Mouse (Mus musculus) hindbrain, embryonic 11.5 days (tissue): ENCODE data around the gene Aox2. TPM values are rescaled to one million over a fixed set of nuclear protein-coding genes. Genes with fewer than 3 reads are reported as not detected.

Experiments
- ATAC-seq: fragments of 200-750 bp; cut with Nextera tagmentation; 2 replicates; pipeline ENCODE4 v1.8.0; 2017; ENCODE audit warnings: mild to moderate bottlenecking, moderate TSS enrichment, moderate library complexity; ENCODE audit not compliant: low FRiP score
- DNase-seq: peaks from one replicate; pipeline ENCODE4 v3.0.0-alpha.2; 2015; ENCODE audit warnings: low spot score
- H3K27ac ChIP-seq: fragments of 300-500 bp; sonication (generic); 2 replicates; pipeline ENCODE4 v1.5.1; 2014; ENCODE audit warnings: mild to moderate bottlenecking, low read depth, low read length
- H3K27me3 ChIP-seq: fragments of 300-500 bp; sonication (generic); 2 replicates; pipeline ENCODE4 v1.6.1; 2014; ENCODE audit warnings: mild to moderate bottlenecking, low read length, moderate library complexity, mixed read lengths; ENCODE audit not compliant: control insufficient read depth, insufficient read depth
- H3K36me3 ChIP-seq: fragments of 300-500 bp; sonication (generic); 2 replicates; pipeline ENCODE4 v1.6.1; 2014; ENCODE audit warnings: mild to moderate bottlenecking, low read length, moderate library complexity, mixed read lengths; ENCODE audit not compliant: control insufficient read depth, insufficient read depth
- H3K4me1 ChIP-seq: fragments of 300-500 bp; sonication (generic); replicated peaks from 2 replicates; pipeline ENCODE4 v1.6.1; 2014; ENCODE audit warnings: low read length, mixed read lengths; ENCODE audit not compliant: control insufficient read depth, insufficient read depth
- H3K4me2 ChIP-seq: fragments of 300-500 bp; sonication (generic); replicated peaks from 2 replicates; pipeline ENCODE4 v1.6.1; 2014; ENCODE audit warnings: mild to moderate bottlenecking, low read depth, low read length
- H3K4me3 ChIP-seq: fragments of 300-500 bp; sonication (generic); 2 replicates; pipeline ENCODE4 v1.5.1; 2014; ENCODE audit warnings: low read depth, low read length
- H3K9ac ChIP-seq: fragments of 300-500 bp; sonication (generic); 2 replicates; pipeline ENCODE4 v1.6.1; 2014; ENCODE audit warnings: low read depth, low read length
- H3K9me3 ChIP-seq: fragments of 300-500 bp; sonication (generic); 2 replicates; pipeline ENCODE4 v1.6.1; 2016; ENCODE audit warnings: low read length; ENCODE audit not compliant: control insufficient read depth
- WGBS: fragments of 180-500 bp; shearing (Covaris S2); extraction: QIAGEN DNeasy Blood & Tissue Kit; methylation state at CpG from one replicate; pipeline ENCODE4 v1.1.7; 2014; 5-methylcytosine and 5-hydroxymethylcytosine counted together
- polyA plus RNA-seq: library from polyadenylated mRNA; unstranded; fragments of >200 nt; fragmentation: Nextera tagmentation; extraction: Ambion mirVana; gene quantifications from 2 replicates; pipeline ENCODE4 v1.2.1, GENCODE M21; 2014

The Aox2 gene
- polyA plus RNA-seq, 1 experiment from 2014 or later, result 0.06 TPM

DNA sequence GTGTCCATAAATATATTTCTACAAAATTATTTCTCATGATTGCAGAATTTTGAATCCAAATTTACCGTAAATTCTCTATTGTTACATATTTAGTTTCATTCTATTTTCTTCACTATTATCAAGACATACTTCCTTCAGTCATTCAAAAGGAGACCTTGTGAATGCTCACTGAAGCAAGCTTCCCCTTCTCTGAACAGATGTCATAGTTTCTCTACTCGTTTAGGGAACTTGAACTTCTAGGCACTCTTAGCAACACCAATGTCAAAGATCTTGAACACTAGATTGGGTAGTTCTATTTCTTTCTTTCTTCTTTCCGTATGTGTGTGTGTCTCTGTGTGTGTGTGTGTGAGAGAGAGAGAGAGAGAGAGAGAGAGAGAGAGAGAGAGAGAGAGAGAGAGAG, 33.6 kb upstream of the Aox2 start:
- Histone ChIP-seq H3K9me3 (no peaks in the 10 kb centered on the region), H3K36me3 (no peaks in the 10 kb centered on the region), H3K27ac (no peak overlapping the region), H3K9ac (no peak overlapping the region), H3K4me1 (no peaks in the 10 kb centered on the region), H3K4me3 (no peak overlapping the region), H3K4me2 (no peak overlapping the region), H3K27me3 (no peaks in the 10 kb centered on the region)
- 76% methylated on average over 3 of the region's 3 CpGs for WGBS
- no peak for DNase-seq
- ATAC-seq, result no peak

DNA sequence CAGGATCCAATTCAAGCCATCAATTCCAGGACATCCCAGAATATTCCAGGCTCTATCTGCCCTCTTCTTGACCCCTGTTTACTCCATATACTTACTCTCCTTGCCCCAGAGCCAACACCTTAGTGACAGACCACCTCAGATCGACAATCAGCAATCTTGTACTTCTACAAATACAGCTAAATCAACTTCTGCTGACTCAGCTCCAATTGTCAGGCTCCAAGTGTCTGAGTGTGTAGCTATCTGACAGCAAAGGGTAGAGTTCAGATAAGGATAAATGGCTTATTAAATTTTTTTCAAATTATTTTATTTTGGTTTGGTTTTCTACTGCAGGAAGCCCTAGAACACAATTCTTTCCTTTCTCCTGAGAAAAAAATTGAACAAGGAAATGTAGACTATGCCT, 29.6 kb upstream of the Aox2 start:
- H3K27me3 ChIP-seq, result no peaks in the 10 kb centered on the region
- H3K9ac ChIP-seq, result no peak overlapping the region
- no peaks in the 10 kb centered on the region for H3K36me3 ChIP-seq
- no peak overlapping the region for H3K4me3 ChIP-seq
- no peaks in the 10 kb centered on the region for H3K9me3 ChIP-seq
- ATAC-seq (no peak), DNase-seq (no peak)
- no peak overlapping the region for H3K27ac ChIP-seq
- WGBS, result 84% methylated on average over 1 of the region's 1 CpGs
- H3K4me1 ChIP-seq, result no peaks in the 10 kb centered on the region
- H3K4me2 ChIP-seq, result no peak overlapping the region

DNA sequence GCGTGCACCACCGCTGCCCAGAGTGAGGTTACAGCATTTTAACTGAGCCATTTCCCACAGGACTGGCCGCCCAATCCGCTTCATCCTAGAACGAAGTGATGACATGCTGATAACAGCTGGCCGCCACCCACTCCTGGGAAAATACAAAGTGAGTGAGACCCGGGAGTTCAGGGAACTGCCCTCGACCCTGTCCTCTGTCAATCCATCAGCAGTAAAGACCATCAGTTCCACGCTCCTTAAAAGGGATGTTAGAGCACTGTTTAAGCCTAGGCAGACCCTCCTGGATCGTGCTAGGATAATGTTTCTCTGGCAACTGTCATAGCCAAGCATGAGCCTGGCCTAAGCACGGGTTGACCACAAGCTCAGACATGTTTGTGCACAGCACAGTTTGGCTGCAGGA, 24.7 kb upstream of the Aox2 start:
- no peak overlapping the region for H3K4me3 ChIP-seq
- no peaks in the 10 kb centered on the region for H3K9me3 ChIP-seq
- H3K9ac ChIP-seq, result no peak overlapping the region
- no peak overlapping the region for H3K4me2 ChIP-seq
- WGBS, result 72% methylated on average over 11 of the region's 11 CpGs
- no peaks in the 10 kb centered on the region for H3K36me3 ChIP-seq
- ATAC-seq (no peak), DNase-seq (no peak)
- H3K4me1 ChIP-seq, result no peaks in the 10 kb centered on the region
- H3K27ac ChIP-seq, result no peak overlapping the region
- H3K27me3 ChIP-seq, result no peaks in the 10 kb centered on the region

DNA sequence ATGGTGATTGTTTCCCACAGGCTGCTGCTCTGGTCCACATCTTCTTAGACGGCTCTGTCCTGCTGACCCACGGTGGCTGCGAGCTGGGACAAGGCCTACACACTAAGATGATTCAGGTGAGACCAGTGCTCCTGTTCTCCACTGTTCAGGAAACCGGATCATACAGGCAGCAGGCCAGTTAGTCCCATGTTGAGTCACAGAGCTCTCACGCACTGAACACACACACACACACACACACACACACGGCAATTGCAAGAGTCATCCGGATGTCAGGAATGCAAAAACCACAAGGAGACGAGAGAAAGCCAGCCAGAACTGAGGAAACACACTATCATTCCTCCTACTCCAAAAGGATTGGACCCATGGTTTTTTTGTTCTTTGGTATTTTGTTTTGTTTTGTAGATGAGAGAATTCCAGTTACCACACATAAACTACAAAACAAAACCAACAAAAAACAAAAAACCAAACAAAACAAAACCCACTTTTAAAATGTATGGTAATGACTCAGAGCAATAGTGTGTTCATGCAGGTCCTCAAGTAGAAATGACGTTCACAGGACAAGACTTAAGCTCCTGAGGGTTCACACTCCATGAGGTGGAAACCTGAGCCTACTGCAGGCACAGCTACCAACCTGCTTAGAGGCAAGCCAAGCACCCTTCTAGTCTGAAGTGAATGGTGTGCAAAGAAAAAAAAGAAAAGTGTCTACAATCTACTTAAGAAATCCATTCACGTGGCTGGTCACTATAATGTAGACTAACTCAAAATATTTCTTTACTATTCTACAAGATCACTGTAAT, 20.7 kb upstream of the Aox2 start:
- no peak for DNase-seq
- WGBS, result 78% methylated on average over 10 of the region's 10 CpGs
- H3K27ac ChIP-seq, result no peak overlapping the region
- H3K4me2 ChIP-seq, result no peak overlapping the region
- H3K36me3 ChIP-seq, result no peaks in the 10 kb centered on the region
- H3K9ac ChIP-seq, result no peak overlapping the region
- H3K9me3 ChIP-seq, result no peaks in the 10 kb centered on the region
- no peak for ATAC-seq
- no peaks in the 10 kb centered on the region for H3K4me1 ChIP-seq
- H3K27me3 ChIP-seq, result no peaks in the 10 kb centered on the region
- H3K4me3 ChIP-seq, result no peak overlapping the region

DNA sequence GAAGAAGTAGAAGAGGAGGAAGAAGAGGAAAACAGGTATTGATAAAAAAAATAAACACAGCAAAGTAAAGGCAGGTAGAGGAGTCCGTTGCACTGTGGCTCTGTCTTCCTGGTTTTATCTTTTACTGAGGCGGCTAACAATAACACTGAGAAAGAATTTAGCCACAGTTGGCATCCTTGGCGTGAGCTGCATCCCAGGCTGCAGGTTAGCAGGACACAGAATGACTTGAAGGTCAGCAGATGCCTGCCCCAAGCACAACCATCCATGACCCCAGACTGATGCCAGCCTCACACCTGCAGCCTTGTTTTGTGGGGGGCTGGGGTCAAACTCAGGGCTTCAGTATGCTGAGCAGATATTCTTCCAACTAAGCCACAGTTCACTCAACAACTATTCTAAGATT, 17.8 kb upstream of the Aox2 start:
- Histone ChIP-seq H3K9ac (no peak overlapping the region), H3K4me3 (no peak overlapping the region), H3K27ac (no peak overlapping the region), H3K27me3 (no peaks in the 10 kb centered on the region), H3K36me3 (no peaks in the 10 kb centered on the region), H3K4me1 (no peaks in the 10 kb centered on the region), H3K4me2 (no peak overlapping the region), H3K9me3 (no peaks in the 10 kb centered on the region)
- 77% methylated on average over 3 of the region's 3 CpGs for WGBS
- DNase-seq (no peak), ATAC-seq (no peak)

DNA sequence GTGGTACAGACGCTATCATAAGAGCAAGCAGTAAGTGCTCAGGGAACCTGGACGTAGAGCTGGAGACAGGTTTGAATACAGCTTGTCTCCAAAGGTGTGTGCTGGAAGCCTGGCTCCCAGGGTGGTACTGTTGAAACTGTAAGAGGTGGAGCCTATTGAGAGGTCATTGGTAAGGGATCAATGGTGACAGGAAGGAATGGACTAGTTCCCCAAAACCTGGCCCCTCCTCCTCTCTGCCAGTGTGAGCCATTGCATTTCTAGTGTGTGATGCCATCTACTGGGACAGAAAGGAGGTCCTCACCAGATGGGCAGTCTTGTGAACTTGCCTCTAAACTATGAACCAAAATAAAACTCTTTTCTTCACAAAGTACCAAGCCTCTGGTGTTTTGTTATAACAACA, 9.9 kb upstream of the Aox2 start:
- DNase-seq, result no peak
- no peak for ATAC-seq
- no peaks in the 10 kb centered on the region for H3K9me3 ChIP-seq
- no peak overlapping the region for H3K4me2 ChIP-seq
- no peak overlapping the region for H3K4me3 ChIP-seq
- no peak overlapping the region for H3K9ac ChIP-seq
- H3K27me3 ChIP-seq, result no peaks in the 10 kb centered on the region
- H3K4me1 ChIP-seq, result no peaks in the 10 kb centered on the region
- H3K27ac ChIP-seq, result no peak overlapping the region
- whole genome bisulfite sequencing, result 89% methylated on average over 2 of the region's 2 CpGs
- H3K36me3 ChIP-seq, result no peaks in the 10 kb centered on the region

DNA sequence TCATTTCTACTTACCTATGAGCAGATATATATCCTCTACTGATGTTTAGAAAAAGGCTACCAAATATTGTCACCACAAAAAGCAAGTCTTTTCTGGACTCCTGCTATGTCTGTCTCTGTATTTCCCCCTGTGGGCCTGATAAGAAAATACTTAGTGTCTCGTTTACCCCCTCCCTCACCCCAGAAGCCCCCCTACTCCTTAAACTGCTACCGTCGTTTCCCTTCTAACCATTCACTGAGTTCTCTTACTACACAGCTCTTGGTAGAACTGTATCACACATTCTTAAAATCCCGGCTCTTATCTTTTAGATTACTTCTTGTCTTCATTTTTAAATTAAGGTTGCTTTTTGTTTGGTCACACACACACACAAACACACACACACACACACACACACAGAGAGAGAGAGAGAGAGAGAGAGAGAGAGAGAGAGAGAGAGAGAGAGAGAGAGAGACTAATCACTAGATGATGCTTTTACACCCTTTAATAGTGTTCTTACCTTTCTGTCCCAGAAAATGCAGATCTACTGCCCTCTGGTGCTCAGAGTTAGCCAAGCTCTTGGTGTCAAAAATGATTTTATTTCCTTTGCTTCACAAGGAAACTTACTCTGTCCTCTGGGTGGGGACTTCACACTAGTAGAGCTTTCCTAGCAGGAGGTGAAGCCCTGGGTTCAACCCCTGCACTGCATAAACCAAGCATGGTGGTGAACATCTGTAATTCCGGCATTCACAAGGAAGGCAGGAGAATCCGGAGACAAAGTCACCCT, 7.1 kb upstream of the Aox2 start:
- no peaks in the 10 kb centered on the region for H3K9me3 ChIP-seq

DNA sequence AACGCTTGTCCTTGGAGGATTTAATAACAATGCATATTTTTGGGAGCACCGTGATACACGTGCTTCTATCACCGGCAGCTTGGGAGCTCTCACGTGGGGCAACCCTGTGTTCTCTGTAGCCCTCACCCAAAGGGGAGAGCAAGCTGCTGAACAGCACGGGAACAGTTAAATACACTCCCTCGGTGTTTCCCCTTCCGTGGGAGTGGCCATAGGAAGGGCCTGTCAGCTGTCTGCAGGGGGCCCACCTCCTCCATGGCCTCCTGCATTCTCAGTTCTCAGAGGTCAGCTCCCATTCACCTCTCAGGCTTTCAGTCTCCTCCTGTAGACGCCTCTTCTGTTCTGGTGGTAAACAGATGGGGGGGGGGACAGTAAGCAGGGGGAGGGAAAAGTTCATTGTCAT, 2.2 kb upstream of the Aox2 start:
- no peak for ATAC-seq
- 21% methylated on average over 9 of the region's 9 CpGs for WGBS
- H3K9me3 ChIP-seq, result no peaks in the 10 kb centered on the region
- H3K36me3 ChIP-seq, result no peaks in the 10 kb centered on the region
- H3K9ac ChIP-seq, result no peak overlapping the region
- no peak overlapping the region for H3K27ac ChIP-seq
- no peaks in the 10 kb centered on the region for H3K4me1 ChIP-seq
- no peak for DNase-seq
- no peaks in the 10 kb centered on the region for H3K27me3 ChIP-seq
- no peak overlapping the region for H3K4me3 ChIP-seq
- no peak overlapping the region for H3K4me2 ChIP-seq

More for the DNA sequence above, 7.1 kb upstream of the Aox2 start:
- no peak overlapping the region for H3K4me2 ChIP-seq
- no peaks in the 10 kb centered on the region for H3K36me3 ChIP-seq
- no peaks in the 10 kb centered on the region for H3K4me1 ChIP-seq
- peak; percentile 76 for DNase-seq
- WGBS, result 72% methylated on average over 6 of the region's 6 CpGs
- no peak overlapping the region for H3K9ac ChIP-seq
- H3K27me3 ChIP-seq, result no peaks in the 10 kb centered on the region
- no peak for ATAC-seq
- H3K27ac ChIP-seq, result no peak overlapping the region
- H3K4me3 ChIP-seq, result no peak overlapping the region

DNA sequence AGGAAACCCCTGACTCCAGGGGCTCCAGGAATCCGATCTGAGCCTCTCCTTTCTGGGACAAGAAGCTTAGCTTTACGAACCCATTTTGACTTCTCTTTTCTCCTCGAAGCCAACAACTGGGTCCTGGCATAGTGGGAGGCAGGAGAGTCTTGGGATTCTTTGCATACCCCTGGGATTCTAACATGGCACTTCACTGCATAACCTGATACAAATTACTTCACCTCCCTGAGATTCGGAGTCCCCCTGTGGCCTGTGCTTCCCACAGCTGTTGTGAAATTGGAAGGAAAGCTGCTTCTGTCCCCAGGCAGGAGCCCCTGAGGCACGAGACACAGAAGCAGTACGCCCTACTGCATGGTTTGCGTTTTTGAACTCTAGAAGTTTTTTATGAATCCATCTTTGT, 387 bp downstream of the Aox2 start:
- Histone ChIP-seq H3K4me3 (no peak overlapping the region), H3K4me2 (no peak overlapping the region), H3K36me3 (no peaks in the 10 kb centered on the region), H3K27ac (no peak overlapping the region), H3K4me1 (no peaks in the 10 kb centered on the region), H3K9ac (no peak overlapping the region), H3K9me3 (no peaks in the 10 kb centered on the region), H3K27me3 (no peaks in the 10 kb centered on the region)
- WGBS, result 64% methylated on average over 7 of the region's 7 CpGs
- ATAC-seq (no peak), DNase-seq (no peak)
